Mouse (Mus musculus) brain, embryonic 14.5 days (tissue): Measurements from ENCODE around the gene Slc44a5. TPM values are rescaled to one million over a fixed set of nuclear protein-coding genes. Genes with fewer than 3 reads are reported as not detected.

Experiments
- DNase-seq: peaks from one replicate; pipeline ENCODE4 v3.0.0-alpha.2; 2011; ENCODE audit warnings: low read depth
- CTCF ChIP-seq: fragments of 200-500 bp; IDR thresholded peaks from 2 replicates; pipeline ENCODE4 v1.5.1; 2012; ENCODE audit warnings: inconsistent platforms, mild to moderate bottlenecking, moderate library complexity, borderline replicate concordance; ENCODE audit not compliant: insufficient read depth, insufficient read length; ENCODE audit errors: extremely low read depth
- POLR2A ChIP-seq: fragments of 200-500 bp; IDR thresholded peaks from 2 replicates; pipeline ENCODE4 v1.6.1; 2012; ENCODE audit warnings: mild to moderate bottlenecking, inconsistent platforms, borderline replicate concordance; ENCODE audit not compliant: poor library complexity, insufficient read depth, insufficient read length, severe bottlenecking; ENCODE audit errors: extremely low read depth
- polyA plus RNA-seq: library from polyadenylated mRNA; depleted of rRNA; stranded (reverse); fragments of >200 nt; gene quantifications from 2 replicates; pipeline ENCODE4 v1.2.3, GENCODE M21; 2012; rRNA removed

Gene Slc44a5
- polyA plus RNA-seq: 16.0 and 19.6 TPM in 2 replicates

DNA sequence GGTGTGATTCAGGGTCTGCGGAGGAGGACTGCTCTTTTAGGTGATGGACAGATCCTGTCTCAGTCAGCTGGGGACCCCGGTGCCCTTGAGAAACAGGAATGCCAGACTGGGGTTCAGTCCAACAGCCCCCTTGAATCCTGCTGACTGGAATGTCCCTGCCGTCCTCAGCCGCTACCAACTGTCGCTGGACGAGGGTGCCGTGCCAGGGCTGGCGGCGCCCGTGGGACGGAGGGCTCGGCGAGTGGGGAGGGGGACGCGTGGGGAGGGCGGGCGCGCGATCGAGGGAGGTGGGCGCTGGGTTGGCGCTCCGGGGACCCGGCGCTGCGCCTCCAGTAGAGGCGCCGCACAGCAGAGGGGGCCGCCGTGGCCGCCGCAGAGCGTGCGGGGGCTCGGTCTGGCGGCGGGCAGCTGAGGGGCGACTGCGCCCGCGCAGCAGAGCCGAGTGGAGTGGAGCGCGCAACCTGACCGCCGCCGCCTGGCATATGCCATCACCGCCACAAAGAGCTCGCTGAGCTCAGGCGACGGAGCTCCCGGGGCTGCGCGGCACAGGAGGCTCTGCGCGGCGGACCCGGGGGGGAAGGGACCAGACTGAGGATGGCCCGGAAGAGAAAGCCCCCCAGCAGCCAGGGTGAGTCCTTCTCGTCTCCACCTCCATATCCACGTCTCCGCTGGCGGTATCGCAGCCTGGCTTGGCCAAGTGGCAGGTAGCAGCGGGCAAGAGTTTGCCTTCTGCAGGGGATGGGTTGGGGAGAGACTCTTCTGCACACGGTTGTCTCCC is at the start of gene Slc44a5:
Gene Slc44a5 (plus strand): TSS at position 266 of the 778 bp plus-strand sequence.
- peak; percentile 80 for DNase-seq
- TF ChIP-seq POLR2A (peak; percentile 40; the same call in 1 of the 2 replicates), CTCF (no peak)

DNA sequence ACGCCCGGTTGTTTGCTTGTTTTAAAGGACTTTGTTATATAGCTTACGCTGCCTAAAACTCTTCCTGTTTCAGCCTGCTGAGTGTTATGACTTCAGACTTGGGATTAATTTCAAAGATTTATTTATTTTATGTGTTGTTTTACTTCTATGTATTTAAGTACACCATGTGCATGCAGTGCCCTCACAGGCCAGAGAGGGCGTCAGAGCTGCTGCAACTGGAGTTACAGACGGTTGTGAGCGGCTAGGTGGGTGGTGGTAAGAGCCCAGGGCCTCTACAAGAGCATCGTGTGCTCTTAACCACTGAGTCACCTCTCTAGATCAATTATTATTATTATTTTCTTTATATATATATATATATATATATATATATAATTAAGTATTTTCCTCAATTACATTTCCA is 46.9 kb upstream of the Slc44a5 start:
- TF ChIP-seq POLR2A (no peak), CTCF (peak; percentile 18; the same call in 1 of the 2 replicates)

DNA sequence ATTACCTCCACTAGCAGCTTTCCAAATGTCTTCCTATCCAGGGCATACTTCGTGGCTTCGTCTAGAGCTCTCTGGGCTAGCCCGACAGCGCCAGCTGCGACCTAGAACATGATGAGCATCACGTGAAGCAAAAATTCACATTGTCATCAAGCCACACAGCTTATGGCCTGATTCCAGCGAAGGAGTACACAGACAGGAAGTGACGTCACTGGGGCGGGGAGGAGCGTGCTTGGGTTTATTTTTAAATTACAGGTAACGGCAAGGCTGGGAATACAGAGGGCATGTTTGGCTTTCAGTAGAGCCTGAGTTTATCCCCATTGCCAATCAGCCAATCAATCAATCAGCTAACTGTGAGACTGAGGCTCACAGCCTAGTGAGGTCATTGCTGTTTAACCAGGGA is 43.7 kb upstream of the Slc44a5 start:
- DNase-seq: no peak
- TF ChIP-seq POLR2A (no peak), CTCF (no peak)

More for the DNA sequence above, 46.9 kb upstream of the Slc44a5 start:
- no peak for DNase-seq

DNA sequence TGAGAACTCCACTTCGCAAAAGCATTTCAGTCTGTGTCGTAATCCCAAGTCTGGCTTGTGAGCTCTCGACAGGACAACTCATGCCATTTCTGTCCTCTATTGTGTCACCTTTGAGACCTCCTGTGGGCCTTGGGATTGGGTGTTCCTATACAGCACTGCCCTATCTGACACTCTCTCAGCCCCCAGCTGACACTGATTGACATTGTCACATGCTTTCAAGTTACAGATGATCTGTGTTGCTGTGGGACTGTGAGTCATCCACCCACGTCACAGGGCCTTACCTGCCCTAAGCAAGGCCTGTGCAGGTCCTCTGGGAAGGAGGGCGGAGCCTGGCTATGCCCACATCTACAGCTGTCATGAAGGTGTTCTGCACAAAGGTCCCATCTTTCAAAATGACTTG is 40.8 kb upstream of the Slc44a5 start:
- no peak for DNase-seq
- TF ChIP-seq POLR2A (no peak), CTCF (no peak)

DNA sequence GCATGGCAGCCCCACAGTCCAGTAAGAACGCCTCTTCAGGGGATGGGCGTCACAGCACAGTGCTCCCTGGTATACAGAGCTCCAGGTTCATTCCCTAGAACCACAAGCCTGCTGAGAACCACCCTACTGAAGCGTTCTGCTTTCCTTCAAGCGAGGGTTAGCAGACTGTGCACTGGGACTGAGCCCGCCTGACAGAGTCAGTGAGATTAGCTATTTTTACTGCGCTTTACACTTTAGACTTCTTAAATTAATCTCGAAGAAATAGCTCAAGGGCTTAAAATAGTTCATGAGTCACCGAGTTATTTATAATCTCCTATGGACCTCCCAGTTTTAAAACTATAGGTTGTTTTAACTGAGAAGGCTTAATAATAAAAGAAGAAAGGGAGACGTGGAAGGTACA is 37.4 kb upstream of the Slc44a5 start:
- no peak for DNase-seq
- no peak for TF ChIP-seq POLR2A
- TF ChIP-seq CTCF: no peak

DNA sequence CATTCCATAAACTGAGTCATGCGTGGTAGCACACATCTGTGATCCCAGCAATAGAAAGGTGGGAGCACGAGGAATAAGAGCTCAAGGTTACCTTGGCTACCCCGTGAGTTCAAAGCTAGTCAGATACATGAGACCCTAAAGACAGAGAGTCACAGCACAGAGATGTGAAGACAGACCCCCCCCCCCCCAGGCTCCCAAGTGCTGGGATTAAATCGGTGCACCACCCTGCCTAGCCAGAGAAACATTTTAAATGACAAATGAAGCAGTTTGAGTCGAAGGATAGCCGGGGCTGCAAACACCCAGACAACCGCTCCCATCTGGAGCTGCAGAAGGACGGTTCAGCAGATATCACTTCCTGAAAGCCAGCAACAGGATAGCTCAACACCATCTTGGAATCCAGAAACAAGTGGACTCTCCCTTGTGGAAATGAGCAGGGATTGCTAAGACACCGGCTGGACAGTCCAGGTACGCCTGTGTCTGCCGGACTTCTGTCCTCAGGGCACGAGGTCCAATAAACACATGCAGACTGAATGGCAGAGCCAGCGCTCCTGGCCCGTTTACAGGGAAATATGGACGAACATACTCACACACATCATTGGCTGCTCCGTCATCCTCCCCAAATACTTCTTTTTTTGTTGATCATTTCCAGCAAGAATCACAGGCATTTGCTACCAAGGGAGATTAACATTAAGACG is 36.0 kb upstream of the Slc44a5 start:
- no peak for TF ChIP-seq CTCF
- TF ChIP-seq POLR2A: no peak
- DNase-seq: no peak

DNA sequence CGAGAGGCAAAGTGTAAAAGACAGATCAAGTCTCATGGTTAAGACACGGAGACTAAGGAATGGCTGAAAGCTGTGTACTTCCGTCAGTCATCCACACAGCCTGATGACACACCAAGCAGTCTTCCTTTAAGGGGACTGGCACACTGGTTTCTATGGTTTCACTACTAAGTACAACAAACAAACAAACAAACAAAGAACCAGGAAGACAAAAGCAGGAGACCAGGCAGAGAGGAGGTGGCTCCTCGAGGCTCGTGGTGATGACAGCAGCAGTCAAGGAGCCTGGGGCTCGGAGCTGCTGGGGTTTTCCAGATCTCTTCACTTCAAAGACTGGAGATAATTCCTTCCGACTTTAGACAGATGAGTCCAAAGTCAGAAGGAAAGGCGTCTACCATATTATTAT is 33.2 kb upstream of the Slc44a5 start:
- no peak for TF ChIP-seq CTCF
- TF ChIP-seq POLR2A: no peak
- DNase-seq: no peak

DNA sequence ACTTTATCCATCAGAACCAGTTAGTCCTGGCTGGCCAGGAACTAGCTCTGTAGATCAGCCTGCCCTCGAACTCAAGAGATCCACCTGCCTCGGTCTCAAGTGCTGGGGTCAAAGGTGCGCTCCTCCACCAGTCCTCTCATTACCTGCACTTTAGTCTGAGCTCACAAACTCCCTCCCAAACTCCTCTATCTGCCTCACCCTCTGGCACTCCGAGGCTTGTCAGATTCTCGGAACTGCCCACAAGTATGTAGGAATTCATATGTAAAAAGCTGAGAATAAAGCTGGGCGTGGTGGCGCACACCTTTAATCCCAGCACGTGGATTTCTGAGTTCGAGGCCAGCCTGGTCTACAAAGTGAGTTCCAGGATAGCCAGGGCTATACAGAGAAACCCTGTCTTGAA is 32.8 kb upstream of the Slc44a5 start:
- TF ChIP-seq POLR2A (no peak), CTCF (no peak)
- no peak for DNase-seq

DNA sequence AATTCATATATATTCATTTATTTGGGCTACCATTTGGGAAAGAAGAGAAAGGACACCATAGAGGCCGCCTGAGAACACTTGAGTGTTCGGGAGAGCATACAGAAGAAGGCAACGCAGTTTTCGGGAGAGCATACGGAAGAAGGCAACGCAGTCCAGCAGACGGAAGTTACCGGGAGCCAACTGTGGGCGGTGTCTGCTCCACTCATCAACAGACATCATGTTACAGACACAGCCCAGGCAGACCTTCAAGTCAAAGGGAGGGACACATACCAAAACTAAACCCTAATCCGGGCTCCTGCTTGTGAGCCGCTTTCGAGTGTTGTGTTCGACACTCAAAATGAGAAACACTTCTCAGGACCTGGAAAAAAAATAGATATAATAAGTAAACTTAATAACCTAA is 31.6 kb upstream of the Slc44a5 start:
- TF ChIP-seq CTCF (no peak), POLR2A (no peak)
- no peak for DNase-seq

DNA sequence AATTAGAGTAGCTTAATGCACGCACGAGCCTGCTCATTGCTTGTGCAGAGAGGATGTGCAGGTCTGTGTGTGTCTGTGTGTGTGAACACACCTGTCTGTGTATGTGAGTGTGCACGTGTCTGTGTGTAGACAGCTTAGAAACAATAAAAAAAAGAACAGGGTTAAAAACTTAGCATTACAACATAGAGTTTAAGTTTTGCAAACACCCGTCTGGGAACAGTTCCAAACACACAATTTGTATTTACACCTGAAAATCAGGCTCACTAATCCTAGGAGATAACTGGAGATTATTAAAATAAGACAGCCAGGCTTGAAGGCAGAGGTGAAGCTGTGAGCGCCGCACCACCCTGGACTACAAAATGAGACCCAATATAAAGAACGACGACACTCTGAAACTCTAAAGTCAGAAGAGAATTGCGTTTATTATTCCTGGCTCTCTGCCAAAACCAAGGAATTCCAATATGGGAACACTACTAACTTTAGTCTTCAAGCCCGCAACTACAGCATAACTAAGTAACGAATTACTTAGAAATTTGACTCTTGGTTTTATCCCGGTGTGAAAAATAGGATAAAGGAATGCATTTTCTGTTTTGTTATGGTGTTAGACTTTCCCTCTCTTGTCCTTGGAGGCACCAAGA is 30.1 kb upstream of the Slc44a5 start:
- no peak for TF ChIP-seq POLR2A
- no peak for TF ChIP-seq CTCF
- DNase-seq: peak; percentile 59

DNA sequence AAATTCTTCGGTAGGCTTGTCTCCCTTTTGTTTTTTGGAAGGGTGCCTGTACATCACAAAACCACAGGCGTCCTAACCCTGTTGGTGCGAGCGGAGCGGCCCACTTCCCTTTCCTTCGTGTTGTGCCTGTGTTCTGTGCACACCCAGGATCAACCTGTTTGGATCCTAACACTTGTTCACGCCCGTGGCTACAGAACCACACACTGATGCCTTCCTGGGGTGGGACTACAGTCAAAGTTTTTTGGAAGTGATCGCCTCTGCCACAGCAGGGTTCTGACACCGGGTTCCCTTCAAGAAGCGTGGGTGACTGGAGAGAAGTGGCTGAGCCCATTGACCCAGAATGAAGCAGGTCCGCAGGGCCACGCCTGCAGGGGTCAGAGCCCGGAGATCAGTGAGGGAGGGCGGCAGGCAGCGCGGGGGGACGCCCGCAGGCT is 29.3 kb upstream of the Slc44a5 start:
- DNase-seq: no peak
- TF ChIP-seq POLR2A (no peak), CTCF (no peak)
